Mouse (Mus musculus) spleen, postnatal 36 days (tissue): ENCODE results near the gene Calr.

Source experiments
- DNase-seq, 2 experiments: peaks; one replicate each; pipeline ENCODE4 v3.0.0; 2022; ENCODE audit warnings: low spot score in 2 of 2, mixed read lengths in 1 of 2

Gene Calr

DNA sequence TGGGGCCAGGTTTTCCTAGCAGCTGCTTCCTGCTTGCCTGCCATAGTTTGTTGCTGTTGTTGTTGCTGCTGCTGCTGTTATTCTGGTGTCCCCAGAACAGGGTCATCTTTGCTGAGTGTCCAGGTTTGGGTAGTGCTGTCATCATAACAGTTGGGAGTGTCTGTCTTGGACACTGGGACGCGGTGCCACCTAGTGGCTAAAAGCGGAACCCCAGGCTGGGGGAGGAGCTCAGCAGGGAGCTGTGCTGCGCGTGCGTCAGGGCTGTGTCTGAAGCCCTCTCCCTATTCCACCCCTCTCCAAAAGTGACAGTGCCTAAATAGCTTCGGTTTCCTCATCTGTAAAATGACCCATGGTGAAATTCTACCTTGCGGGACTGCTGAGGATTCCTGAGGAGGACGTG, 31.2 kb downstream of the Calr start:
- DNase-seq = peak; percentile 85 to 90

DNA sequence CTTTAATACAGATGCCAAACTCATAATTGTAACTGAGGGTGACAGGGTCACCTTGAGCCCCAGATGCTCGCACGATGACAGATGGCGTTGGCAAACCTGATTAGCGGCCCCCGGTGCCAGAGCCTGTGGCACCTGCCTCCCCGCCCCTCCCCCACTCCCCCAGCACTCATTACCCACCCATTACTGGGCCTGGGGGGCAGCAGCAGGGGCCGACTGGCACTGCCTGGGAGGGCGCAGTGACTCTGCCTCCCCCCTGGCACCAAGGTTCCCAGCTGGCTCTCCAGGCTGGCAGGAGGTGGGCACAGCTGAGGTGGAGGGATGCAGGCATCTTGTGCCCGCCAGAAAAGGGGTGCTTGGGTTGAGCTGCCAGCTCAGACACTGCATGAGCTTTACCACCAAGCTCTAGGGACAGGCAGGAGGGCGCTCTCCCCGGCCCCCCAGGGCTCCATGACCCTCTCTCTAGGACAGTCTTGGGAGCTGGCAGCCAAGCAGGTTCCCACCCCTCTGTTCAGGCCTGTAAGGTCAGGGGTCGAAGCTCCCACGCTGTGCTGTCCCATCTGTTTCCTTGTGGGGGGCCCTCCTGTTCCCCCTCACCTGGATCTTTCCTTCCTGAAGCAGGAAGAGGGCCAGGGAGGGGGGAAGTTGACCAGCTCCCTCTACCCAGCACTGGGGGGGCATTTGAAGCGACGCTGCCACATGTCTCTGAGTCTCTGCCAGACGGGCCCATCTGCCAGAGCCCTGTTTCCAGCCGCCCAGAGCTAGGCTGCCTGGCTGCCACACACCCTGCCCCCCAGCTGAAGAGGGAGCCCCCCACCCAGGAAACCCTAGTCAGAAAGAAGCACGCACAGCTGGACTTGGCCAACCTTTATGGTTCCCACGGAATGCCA, 31.9 kb downstream of the Calr start:
- no peak for DNase-seq

GRCm38 (mm10) chr8:84814240-84814554, 32.5 kb downstream of the Calr start:
- no peak for DNase-seq

DNA sequence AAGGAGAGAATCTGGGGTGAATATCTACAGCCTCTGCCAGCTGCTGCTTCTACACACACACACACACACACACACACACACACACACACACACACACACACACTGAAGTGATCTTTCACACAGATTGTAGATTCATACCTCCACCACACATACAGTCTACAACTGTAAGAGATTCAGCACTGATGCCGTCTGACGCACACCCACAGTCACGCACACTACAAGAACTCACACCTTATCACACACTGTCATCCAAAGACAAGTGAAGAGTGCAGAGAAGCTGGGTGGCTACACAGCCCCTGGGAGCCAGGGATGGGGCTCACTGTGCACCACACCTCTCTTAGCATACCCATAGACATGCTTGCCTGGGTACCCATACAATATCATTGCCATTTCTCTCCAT, 32.9 kb downstream of the Calr start:
- no peak for DNase-seq

- peak; percentile 65 to 80 for DNase-seq
Measured at GRCm38 (mm10) chr8:84813059-84813458, 33.7 kb downstream of the Calr start.

GRCm38 (mm10) chr8:84811303-84811702, 35.4 kb downstream of the Calr start:
- DNase-seq = no peak

DNA sequence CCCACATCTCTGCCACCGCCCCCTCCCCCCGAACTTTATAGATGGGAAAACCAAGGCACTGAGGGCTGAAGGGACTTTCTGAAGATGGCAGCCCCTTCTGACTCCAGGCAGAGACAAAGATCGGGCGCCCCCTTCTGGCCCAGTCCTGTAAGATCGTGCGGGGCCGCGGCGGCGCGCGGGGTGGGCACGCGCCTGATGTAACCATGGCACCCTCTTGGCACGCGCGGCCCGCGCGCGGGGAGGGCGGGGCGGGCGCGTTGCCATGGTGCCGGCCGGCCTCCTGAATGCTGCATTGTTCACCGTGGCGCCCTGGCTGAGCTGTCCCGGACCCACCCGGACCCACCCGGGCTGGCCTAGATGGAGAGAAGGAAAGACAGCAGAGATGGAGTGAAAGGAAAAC, 35.8 kb downstream of the Calr start:
- DNase-seq = peak; percentile 75 to 81

GRCm38 (mm10) chr8:84809941-84810280, 36.8 kb downstream of the Calr start:
- no peak for DNase-seq

DNA sequence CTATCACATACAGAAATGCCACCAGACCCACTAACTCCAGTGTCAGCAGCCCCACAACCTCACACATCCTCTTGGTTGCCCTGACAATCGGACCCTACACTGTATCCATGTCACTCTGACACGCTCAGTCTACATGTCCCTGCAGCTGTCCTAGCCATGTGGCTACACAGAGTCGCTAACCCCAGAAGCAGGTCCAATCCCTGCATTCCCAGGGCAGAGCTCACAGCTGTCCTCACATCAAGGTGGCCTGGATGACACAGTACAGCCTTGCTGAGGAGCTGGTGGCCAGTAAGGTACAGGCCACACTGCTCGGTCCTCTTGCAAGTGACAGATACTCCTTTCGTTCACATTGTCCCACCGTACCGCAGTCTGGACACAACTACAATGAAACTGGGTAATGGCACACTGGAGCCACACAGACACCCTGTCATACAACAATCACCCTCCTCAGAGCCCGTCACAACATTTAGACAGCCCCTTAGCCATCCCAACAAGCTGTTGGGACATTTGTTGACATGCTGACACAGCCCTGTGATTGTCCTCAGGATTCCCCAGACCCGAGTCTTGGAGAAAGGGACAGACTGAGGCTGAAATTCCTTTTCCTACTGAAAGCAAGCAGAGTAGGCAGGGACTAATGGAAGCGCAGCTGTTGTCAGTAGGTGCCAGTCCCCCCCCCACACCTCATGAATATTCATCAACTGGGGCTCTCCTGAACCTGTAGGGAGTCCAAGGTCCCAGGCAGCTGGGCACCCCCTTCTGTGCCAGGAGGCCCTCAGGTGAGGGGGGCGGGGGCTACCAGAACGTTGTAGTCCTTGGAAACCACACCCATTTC, 37.4 kb downstream of the Calr start:
- DNase-seq = no peak

GRCm38 (mm10) chr8:84806031-84806430, 40.7 kb downstream of the Calr start:
- DNase-seq = no peak

DNA sequence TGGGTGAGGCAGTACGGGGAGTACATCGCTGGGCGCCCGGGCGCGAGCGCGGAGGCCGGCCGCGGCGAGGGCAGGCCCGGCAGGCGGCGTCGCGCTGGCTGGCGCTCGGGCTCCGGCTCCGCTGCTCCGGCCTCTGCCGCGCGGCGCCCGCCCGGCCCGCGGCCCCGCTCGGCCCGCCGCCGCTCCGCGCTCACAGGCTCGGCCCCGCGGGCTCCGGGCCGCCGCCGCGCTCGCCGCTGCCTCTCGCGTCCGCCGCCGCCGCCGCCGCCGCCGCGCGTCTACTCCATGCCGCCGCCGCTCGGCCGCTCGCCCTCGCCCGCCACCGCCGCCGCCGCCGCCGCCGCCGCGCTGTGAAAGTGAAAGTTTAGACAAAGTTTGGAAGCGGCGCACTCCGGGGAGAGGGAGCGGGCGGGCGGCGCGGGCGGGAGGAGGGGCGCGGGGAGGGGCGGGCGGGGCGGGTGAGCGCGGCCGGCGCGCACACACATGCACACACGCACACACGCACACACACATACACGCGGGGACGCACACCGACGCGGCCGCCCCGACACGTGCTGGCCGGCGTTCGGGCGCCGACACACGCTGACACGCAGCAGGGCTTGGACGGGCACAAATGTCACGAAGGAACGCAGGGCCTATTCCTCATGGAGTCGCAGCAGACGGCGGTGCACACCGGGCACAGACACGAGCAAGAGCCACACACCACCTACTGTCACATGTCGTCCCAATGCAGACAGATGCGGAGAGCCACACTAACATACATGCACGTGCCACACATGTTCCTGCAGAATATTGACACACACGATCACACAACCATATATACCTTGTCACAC, 46.5 kb downstream of the Calr start, which contains the start of gene Nfix:
Nfix (minus strand) TSS at position 346 of the 833 bp plus-strand sequence.
- DNase-seq = peak; percentile 45 to 51

DNA sequence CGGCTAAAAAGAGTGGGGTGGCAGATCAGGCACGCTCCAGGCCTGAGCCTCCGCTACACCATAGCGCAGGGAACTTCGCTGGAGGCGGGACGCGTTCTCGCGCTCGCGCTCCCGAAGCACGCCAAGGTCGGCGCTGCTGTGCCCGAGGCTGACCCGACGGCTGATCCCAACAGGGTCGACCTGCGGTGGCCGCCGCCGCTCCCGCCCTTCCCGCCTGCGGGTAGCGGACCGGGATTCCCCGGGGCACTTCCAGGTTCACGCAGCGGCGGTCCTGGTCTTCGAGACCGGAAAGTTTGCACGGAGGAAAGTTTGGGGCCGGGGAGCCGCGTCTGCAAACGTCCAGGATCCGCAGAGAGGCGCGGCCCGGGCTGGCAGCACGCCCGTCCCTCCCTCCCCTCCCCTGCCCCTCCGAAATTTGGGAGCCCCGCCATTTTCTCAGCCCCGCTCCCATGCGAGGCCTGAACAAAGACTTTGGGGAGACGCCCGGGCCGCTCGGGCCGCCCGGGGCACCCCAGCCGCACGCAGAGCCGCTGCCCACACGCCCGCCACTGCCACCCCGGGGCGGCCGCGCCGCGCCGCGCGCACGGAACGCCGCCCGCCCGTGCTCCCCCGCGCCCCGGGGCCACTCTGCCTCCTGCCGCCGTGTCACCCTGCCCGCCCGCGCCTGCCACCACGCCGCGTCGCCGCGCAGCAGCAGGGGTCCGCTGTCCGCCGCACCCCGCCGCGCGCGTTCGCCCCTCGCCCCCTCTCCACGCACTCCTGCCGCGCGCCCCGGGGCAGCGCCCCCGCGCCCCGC, 47.4 kb downstream of the Calr start:
- peak; percentile 24 to 29 for DNase-seq

GRCm38 (mm10) chr8:84798446-84799135, 48.1 kb downstream of the Calr start:
- DNase-seq = no peak

DNA sequence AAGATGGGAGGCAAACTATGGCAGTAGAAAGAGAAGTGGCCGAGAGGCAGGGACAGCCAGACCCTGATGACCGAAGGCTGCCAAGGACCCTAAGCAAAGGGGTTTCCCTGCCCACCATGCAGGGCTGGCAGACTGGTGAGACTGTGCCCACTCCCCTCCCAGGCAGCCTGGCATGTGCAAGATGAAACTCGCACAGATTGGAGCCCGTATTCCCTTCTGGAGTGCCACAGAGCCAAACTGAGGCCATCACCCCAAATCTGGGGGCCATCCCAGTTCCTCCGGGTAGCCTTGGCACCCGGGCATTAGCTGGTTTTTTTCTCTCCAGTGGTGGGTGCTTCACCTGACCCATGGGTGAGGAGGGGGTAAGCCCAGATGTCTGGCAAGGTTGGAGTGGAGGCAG, 48.8 kb downstream of the Calr start:
- no peak for DNase-seq

DNA sequence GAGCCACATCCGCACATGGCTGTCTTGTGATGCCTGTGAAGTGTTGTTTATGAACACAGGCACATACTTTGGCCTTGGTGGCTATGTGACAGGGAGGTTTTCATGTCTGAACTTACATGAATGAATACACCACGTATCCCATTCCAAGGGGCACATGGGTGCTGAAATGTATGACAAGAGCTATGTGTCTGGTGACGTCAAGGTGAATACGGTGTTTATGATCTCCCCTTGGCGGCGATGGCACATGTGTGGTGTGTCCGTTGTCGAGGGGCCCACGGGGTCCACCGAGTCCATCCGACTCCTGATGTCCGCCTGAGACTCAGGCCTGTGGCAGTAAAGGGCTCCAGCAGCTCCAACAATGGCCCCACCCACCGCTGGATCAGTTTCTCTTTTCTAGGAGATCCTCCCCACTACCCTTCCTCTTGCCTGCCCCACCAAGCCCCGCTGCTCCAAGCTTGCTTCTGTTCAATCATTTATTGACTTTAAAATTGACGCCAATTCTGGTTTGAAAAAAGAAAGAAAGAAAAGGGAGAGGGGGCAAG, 49.4 kb downstream of the Calr start:
- no peak for DNase-seq

DNA sequence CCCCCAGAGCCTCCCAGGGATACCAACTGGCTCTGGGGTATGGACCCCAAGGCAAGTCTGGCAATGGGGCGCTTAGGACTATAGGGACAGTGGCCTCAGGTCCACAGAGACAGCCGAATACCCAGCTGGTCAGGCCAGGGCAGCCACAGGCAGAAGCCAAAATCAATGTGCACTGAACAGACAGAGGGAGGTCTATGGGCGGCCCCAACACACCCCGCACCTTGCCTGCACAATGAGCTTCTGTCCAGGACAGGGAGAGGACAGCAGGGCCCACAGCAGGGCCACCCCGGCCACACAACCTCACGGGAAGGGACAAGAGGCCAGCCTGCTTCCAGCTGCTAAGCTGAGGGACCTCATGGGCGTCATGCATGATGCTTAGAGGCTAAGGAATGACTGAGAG, 52.2 kb downstream of the Calr start:
- DNase-seq = no peak

DNA sequence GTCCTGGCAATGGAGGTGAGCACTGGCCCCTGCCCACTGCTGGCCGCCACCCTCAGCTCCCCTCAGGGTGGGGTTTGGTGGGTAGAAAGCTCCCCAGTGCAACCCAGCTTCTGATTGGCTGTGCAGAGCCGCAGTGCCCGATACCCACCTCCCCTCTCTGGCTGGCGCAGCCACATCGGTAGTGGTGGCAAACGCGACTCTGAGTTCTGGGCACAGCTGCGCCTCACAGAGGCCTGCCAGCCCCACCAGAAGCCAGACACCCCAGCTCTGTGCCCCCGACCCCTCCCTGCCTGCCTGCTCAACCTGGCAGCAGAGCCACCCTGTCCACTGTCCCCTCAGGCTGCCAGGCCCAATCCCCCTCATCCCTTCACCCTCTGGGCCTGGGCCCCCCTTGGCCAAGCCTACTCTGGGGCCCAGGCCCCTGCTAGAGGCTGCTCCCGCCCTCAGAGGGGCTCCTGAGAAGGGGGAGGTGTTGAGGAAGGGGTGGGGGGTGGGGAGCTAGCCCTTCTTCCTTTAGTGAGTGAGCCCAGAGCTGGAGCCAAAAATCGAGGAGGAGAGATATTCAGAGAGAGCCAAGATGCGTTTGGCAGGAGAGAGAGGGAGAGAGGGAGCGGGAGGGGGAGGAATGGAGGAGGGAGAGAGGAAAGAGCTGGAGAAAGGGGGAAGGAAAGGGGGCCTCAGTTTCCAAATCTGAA, 52.8 kb downstream of the Calr start:
- no peak for DNase-seq

GRCm38 (mm10) chr8:84793134-84793533, 53.6 kb downstream of the Calr start:
- no peak for DNase-seq

- no peak for DNase-seq
Measured at GRCm38 (mm10) chr8:84792429-84792947, 54.2 kb downstream of the Calr start.
